Mouse (Mus musculus): ENCODE data around the gene Lama1. TPM values are rescaled to one million over a fixed set of nuclear protein-coding genes. Genes with fewer than 3 reads are reported as not detected.

Lama1 gene
- polyA plus RNA-seq (2012; rRNA removed) = 124 and 144 TPM in 2 replicates

GRCm38 (mm10) chr17:67696694-67697386 is at the start of gene Lama1:
Gene Lama1, plus strand, starts transcription at chr17:67697259.

Other genes starting within 250 kb of the Lama1 start
- gene Lrrc30, start 64.5 kb upstream of the Lama1 start, polyA plus RNA-seq (2012; rRNA removed) = 0.60 and 1.4 TPM in 2 replicates

Measured in ovary, adult 2 months (tissue).